Mouse (Mus musculus) midbrain, embryonic 14.5 days (tissue): ENCODE data around the gene Qdpr. TPM values are rescaled to one million over a fixed set of nuclear protein-coding genes. Genes with fewer than 3 reads are reported as not detected.

Source experiments
- ATAC-seq: fragments of 200-750 bp; cut with Nextera tagmentation; 2 replicates; pipeline ENCODE4 v1.8.0; 2017; ENCODE audit warnings: moderate number of reproducible peaks, moderate library complexity; ENCODE audit not compliant: low FRiP score, low TSS enrichment
- DNase-seq: peaks from one replicate; pipeline ENCODE4 v3.0.0-alpha.2; 2015
- H3K27ac ChIP-seq: fragments of 300-500 bp; sonication (generic); replicated peaks from 2 replicates; pipeline ENCODE4 v1.5.1; 2014; ENCODE audit warnings: mild to moderate bottlenecking, low read depth, low read length, moderate library complexity
- H3K27me3 ChIP-seq: fragments of 300-500 bp; sonication (generic); 2 replicates; pipeline ENCODE4 v1.6.1; 2014; ENCODE audit warnings: low read length, control low read depth, mixed read lengths; ENCODE audit not compliant: control insufficient read depth, insufficient read depth
- H3K36me3 ChIP-seq: fragments of 300-500 bp; sonication (generic); 2 replicates; pipeline ENCODE4 v1.6.1; 2014; ENCODE audit warnings: low read length, control low read depth; ENCODE audit not compliant: control insufficient read depth, insufficient read depth
- H3K4me1 ChIP-seq: fragments of 300-500 bp; sonication (generic); 2 replicates; pipeline ENCODE4 v1.6.1; 2014; ENCODE audit warnings: mild to moderate bottlenecking, antibody characterized with exemption, low read length, control low read depth; ENCODE audit not compliant: control insufficient read depth, insufficient read depth
- H3K4me2 ChIP-seq: fragments of 300-500 bp; sonication (generic); 2 replicates; pipeline ENCODE4 v1.6.1; 2014; ENCODE audit warnings: mild to moderate bottlenecking, low read length, moderate library complexity
- H3K4me3 ChIP-seq: fragments of 300-500 bp; sonication (generic); replicated peaks from 2 replicates; pipeline ENCODE4 v1.5.1; 2014; ENCODE audit warnings: low read depth, low read length
- H3K9ac ChIP-seq: fragments of 300-500 bp; sonication (generic); replicated peaks from 2 replicates; pipeline ENCODE4 v1.6.1; 2014; ENCODE audit warnings: mild to moderate bottlenecking, low read length, moderate library complexity
- H3K9me3 ChIP-seq: fragments of 300-500 bp; sonication (generic); 2 replicates; pipeline ENCODE4 v1.6.1; 2016; ENCODE audit warnings: low read length, control low read depth, mixed read lengths; ENCODE audit not compliant: control insufficient read depth
- WGBS: fragments of 180-500 bp; shearing (Covaris S2); extraction: QIAGEN DNeasy Blood & Tissue Kit; methylation state at CpG from one replicate; pipeline ENCODE4 v1.1.7; 2014; 5-methylcytosine and 5-hydroxymethylcytosine counted together
- polyA plus RNA-seq: library from polyadenylated mRNA; unstranded; fragments of >200 nt; fragmentation: Nextera tagmentation; extraction: Ambion mirVana; gene quantifications from 2 replicates; pipeline ENCODE4 v1.2.1, GENCODE M21; 2014

Qdpr gene
- polyA plus RNA-seq, 1 experiment from 2014 or later: 86.8 TPM

GRCm38 (mm10) chr5:45424021-45424886 lies 25.8 kb downstream of the Qdpr start:
- DNase-seq (peak; percentile 88), ATAC-seq (peak; percentile 91)
- Histone ChIP-seq H3K9ac (no peak overlapping the region), H3K27ac (no peak overlapping the region), H3K4me1 (no peaks in the 10 kb centered on the region), H3K4me2 (no peak overlapping the region), H3K36me3 (no peaks in the 10 kb centered on the region), H3K4me3 (no peak overlapping the region), H3K9me3 (no peaks in the 10 kb centered on the region), H3K27me3 (no peaks in the 10 kb centered on the region)
- 46% methylated on average over 8 of the region's 8 CpGs for WGBS

- DNase-seq: no peak
- Histone ChIP-seq H3K4me1 (no peaks in the 10 kb centered on the region), H3K4me3 (no peak overlapping the region), H3K36me3 (no peaks in the 10 kb centered on the region), H3K9ac (no peak overlapping the region), H3K9me3 (no peaks in the 10 kb centered on the region), H3K27ac (no peak overlapping the region), H3K27me3 (no peaks in the 10 kb centered on the region), H3K4me2 (no peak overlapping the region)
- 82% methylated on average over 12 of the region's 12 CpGs for WGBS
- ATAC-seq: no peak
Observed at GRCm38 (mm10) chr5:45421881-45422844, 27.9 kb downstream of the Qdpr start.

- ATAC-seq: 0 out of 2 replicates have a peak, but pooled peaks have one; percentile 25
- WGBS: 75% methylated on average over 10 of the region's 10 CpGs
- H3K27ac ChIP-seq: no peak overlapping the region
Observed at GRCm38 (mm10) chr5:45419841-45420638, 30.0 kb downstream of the Qdpr start.

GRCm38 (mm10) chr5:45417859-45418443 lies 32.1 kb downstream of the Qdpr start:
- Histone ChIP-seq H3K9ac (no peak overlapping the region), H3K9me3 (no peaks in the 10 kb centered on the region), H3K27me3 (no peaks in the 10 kb centered on the region), H3K4me1 (no peaks in the 10 kb centered on the region), H3K4me3 (no peak overlapping the region), H3K4me2 (no peak overlapping the region), H3K36me3 (no peaks in the 10 kb centered on the region), H3K27ac (no peak overlapping the region)
- DNase-seq (no peak), ATAC-seq (no peak)
- 79% methylated on average over 3 of the region's 3 CpGs for WGBS

More at GRCm38 (mm10) chr5:45419841-45420638, 30.0 kb downstream of the Qdpr start:
- no peak for DNase-seq
- no peak overlapping the region for H3K4me2 ChIP-seq
- no peaks in the 10 kb centered on the region for H3K36me3 ChIP-seq
- H3K4me1 ChIP-seq: no peaks in the 10 kb centered on the region
- H3K9ac ChIP-seq: no peak overlapping the region
- H3K9me3 ChIP-seq: no peaks in the 10 kb centered on the region
- H3K27me3 ChIP-seq: no peaks in the 10 kb centered on the region
- no peak overlapping the region for H3K4me3 ChIP-seq

GRCm38 (mm10) chr5:45416478-45416877 lies 33.6 kb downstream of the Qdpr start:
- Histone ChIP-seq H3K36me3 (no peaks in the 10 kb centered on the region), H3K4me1 (no peaks in the 10 kb centered on the region), H3K4me3 (no peak overlapping the region), H3K4me2 (no peak overlapping the region), H3K9me3 (no peaks in the 10 kb centered on the region), H3K27ac (no peak overlapping the region), H3K9ac (no peak overlapping the region), H3K27me3 (no peaks in the 10 kb centered on the region)
- 94% methylated on average over 3 of the region's 3 CpGs for whole genome bisulfite sequencing
- DNase-seq: no peak
- ATAC-seq: no peak

GRCm38 (mm10) chr5:45406129-45406528 lies 43.9 kb downstream of the Qdpr start:
- ATAC-seq: no peak
- Histone ChIP-seq H3K4me2 (no peak overlapping the region), H3K36me3 (no peaks in the 10 kb centered on the region)

GRCm38 (mm10) chr5:45402632-45403031 lies 47.4 kb downstream of the Qdpr start:
- Histone ChIP-seq H3K4me3 (no peak overlapping the region), H3K4me2 (no peak overlapping the region), H3K36me3 (no peaks in the 10 kb centered on the region), H3K9me3 (no peaks in the 10 kb centered on the region), H3K27ac (no peak overlapping the region), H3K27me3 (no peaks in the 10 kb centered on the region), H3K4me1 (no peaks in the 10 kb centered on the region), H3K9ac (no peak overlapping the region)
- WGBS: 12% methylated on average over 11 of the region's 11 CpGs
- peak; percentile 93 for DNase-seq
- peak; percentile 81; the same call in 1 of the 2 replicates for ATAC-seq

More at GRCm38 (mm10) chr5:45406129-45406528, 43.9 kb downstream of the Qdpr start:
- Histone ChIP-seq H3K9me3 (no peaks in the 10 kb centered on the region), H3K9ac (no peak overlapping the region), H3K27ac (no peak overlapping the region), H3K4me3 (no peak overlapping the region), H3K4me1 (no peaks in the 10 kb centered on the region), H3K27me3 (no peaks in the 10 kb centered on the region)
- no peak for DNase-seq
- 82% methylated on average over 2 of the region's 2 CpGs for WGBS
